Mouse (Mus musculus) left cerebral cortex, adult 11 months (tissue): Measurements from ENCODE around the gene Zfp810.
A peak's percentile ranks its signal among the peaks of the same experiment; 100 is the strongest.

Source experiments
- DNase-seq: peaks from one replicate; pipeline ENCODE4 v3.0.0; 2022; ENCODE audit warnings: low spot score

Zfp810 gene

DNA sequence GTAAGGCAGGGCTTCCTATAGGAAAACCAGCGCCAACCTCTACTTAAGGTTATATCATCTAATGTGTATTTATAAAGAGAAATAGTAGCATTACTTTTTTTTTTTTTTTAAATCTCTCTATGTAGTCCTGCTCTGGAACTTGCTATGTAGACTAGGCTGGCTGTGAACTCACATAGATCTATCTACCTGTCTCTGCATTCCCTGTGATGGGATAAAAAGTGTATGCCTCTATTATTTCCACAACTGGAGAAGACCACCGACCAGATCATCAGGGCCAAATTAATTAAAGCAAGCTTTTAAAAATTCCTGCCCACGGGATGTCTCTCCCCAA lies 47.4 kb downstream of the Zfp810 start:
- no peak for DNase-seq

DNA sequence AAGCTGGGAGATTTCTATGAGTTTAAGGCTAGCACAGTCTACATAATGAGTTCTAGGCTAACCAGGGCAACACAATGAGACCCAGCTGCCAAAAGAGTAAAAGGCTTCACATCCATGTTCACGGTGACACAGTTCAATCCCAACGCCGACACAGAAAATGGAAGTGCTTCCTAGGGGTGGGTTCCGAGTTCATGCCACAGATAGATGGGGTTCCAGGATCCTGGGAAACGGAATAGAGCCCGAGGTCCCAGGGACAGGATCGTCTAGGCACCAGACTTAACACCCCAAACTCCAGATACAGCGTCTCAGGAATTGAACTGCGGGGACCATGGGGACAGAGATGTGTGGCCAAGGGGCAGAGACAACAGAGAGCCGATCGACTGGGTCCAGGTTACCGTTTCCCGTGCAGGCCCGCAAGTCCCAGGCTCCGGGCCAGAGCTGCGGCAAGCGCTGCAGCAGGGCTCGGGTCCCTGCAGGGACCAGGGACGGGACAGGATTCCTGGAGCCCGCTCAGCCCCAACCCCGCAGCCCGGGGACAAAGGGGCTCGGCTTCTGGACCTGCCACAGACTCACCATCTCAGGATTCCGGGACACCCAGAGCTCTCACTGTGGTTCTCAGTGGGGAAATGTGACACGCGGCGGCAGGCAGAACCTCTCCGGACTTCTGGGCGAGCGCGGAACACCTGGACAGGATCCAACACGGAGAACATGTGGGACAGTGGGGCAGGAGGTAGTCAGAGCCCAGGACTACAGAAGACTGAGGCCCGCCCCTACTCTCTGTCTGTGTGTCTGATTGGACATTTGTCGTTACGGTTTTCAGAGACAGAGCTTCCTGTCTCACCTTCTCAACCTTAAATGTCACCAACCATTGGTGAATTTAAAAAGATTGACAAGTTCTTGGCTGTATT lies 48.0 kb downstream of the Zfp810 start, which contains the start of gene Zfp599:
Zfp599 (minus strand) TSS at position 712 of the 908 bp plus-strand sequence.
- DNase-seq, result peak; percentile 51

DNA sequence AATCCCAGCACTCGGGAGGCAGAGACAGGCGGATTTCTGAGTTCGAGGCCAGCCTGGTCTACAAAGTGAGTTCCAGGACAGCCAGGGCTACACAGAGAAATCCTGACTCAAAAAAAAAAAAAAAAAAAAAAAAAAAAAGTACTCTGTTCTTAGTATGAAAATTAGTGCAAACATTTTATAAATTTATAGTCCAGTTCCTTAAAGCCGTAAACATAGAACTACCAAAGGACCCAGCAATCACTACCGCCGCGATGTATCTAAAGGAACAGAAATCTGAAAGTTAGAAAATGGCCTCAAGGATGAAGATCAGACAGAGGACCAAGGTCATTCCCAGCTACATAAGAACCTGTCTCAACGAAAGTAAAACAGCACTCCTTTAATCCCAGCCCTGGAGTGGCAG lies 48.7 kb downstream of the Zfp810 start:
- DNase-seq, result no peak

DNA sequence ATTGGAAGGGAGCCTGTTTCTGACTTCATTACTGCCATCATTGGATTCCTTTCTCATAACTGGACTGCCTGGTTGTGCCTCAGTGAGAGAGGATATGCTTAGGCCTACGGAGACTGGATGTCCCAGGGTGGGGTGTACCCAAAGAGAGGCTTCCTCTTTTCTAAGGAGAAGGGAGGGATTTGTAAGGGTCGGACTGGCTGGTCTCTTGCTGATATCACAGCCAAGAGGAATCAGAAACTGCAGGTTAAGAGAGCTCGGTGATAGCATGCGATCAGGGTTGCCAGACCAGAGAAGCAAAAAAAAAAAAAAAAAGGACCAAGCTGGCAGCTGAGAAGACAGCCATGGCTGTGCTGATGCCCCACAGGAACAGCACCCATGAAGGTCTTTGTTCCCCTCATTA lies 50.9 kb downstream of the Zfp810 start:
- no peak for DNase-seq

DNA sequence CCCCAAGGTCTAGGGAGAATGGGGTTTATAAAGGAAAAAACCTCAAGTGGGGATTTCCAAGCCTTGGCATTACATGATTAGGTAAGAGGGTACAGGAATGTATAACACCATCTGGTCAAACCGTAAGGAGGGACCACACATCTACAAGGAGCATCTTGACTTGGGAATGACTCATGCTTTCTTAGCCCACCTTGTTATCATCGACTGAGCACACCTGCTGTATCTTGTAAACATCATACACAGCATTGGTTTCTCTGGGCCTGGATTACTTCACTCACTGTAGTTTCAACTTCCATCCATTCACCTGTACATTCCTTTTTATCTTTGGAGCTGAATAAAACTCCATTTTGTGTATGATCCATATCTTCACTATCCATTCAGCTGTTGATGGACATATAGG lies 63.2 kb downstream of the Zfp810 start:
- no peak for DNase-seq

DNA sequence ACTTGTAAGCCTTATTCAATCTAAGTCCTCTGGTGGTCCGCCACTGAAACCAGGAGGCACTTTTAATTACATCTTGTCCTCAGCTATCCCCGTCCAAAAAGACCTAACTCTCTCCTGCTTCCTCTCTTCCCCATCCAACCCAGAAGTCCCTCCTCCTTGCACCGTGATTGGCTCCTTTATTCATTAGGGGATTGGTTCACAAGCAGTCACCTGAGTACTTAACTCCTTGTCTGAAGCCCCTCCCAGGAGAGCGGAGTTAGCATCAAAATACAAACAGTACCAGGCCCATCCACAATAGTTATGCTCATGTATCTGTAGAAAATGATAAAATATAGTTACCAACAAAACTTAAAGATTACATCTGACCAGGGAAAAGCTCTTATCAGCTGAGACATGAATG lies 67.4 kb downstream of the Zfp810 start:
- DNase-seq, result no peak

DNA sequence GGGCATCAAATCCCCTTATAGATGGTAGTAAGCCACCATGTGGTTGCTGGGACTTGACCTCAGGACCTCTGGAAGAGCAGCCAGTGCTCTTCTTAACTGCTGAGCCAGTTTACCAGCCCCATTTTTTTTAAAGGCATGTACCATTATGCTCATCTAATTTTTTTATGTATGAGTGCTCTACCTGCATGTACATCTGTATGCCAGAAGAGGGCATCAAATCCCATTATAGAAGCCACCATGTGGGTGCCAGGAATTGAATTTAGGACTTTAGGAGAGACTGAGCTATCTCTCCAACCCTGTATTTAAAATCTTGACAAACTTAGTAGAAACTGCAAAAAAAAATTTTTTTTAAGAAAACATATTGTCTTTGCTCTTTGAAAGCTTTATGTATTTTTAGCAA lies 76.9 kb downstream of the Zfp810 start:
- no peak for DNase-seq

DNA sequence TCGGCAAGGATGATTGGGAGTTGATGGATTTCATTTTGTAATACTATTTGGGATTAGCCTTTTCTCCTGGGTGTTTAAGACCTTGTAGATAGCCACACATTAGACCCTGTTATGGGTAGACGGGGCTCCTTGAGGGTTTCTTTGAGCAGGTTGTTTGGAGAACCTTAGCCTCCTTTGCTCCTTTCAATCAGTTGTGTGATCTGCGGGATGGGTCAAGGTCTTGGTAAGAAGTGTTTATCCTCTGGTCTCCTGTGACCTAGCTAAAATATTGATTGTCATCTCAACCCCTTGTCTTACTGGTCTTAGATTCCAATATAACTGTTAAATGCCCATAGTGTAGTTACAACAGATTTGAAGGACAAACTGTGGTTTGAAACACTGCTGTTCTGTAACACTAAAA lies 77.4 kb downstream of the Zfp810 start:
- no peak for DNase-seq

DNA sequence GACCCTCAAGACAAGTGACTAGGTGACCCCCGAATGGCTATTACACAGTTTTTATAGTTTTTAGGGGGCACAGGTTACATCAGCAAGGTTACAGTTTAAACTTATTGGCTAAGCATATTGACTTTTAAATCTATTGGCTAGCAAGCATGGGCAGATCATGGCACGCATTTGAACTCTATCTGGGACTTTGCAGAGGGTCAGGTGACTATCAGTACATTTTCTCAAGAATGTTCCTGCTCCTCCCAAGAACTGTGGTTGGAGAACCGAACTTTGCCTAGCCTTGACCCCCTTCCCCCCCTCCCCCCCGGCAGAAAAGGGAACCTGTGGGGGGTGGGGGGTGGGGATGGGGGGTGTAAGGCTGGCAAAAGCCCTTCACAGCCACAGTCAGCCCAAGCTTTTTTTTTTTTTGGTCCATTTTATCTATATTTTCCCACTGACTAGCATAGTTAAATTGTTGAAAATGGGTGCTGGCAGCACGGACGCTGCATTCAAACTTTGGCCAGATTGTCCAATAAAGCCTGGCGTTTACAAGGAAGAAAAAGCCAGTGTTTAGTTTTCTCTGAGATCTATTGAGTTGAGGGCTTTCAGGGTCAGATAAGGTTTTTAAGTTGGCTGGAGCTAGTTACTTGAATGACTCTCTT lies 77.9 kb downstream of the Zfp810 start:
- no peak for DNase-seq

DNA sequence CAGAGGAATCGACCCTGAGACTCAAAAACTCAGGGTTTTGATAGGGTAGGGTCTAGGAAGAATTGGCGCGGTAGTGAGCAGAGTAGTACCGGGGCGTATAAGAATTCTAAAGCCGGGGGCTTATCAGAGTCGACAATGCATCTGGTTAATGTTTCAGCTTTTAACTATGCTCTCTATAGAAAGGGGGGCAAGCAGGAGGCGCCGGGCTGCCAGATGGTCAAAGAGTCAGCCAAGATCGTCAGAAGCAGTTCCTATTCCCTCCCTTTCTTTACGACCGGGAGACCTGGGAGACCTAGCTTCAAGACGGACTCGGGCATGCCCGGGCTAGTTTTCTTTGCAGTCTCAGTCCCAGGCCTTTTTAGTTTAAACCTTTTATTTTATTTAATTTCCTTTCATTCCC lies 80.6 kb downstream of the Zfp810 start:
- no peak for DNase-seq
